Mouse (Mus musculus): ENCODE results near the gene Fgfr2. TPM values are rescaled to one million over a fixed set of nuclear protein-coding genes. Genes with fewer than 3 reads are reported as not detected.

Gene Fgfr2
- polyA plus RNA-seq, 1 experiment from 2014 or later = 110 TPM

DNA sequence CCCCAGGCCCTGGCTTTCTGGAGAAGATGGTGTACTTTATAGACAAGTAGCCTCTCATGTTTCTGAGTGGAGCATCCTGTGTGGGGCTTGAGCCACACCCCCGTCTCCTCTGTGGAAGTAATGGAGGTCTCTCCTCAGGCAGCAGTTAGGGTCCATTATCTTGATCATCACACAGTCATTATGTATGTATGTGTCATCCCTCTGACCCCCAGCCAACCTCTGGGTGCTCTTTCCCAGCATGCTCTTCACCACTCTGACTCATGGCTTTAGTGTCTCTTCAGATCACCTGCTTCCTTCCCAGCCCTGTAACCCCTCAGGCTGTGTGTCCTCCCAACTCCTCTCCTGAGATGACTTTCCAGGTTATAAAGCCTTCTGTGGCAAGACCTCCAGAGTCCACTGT lies 481.5 kb downstream of the Fgfr2 start:
- WGBS = 88% methylated on average over 1 of the region's 1 CpGs
- TF ChIP-seq CTCF (IDR thresholded peaks at IDR 0.05) = no peak
- no peak for TF ChIP-seq EP300 (IDR thresholded peaks at IDR 0.05)
- no peak for ATAC-seq

DNA sequence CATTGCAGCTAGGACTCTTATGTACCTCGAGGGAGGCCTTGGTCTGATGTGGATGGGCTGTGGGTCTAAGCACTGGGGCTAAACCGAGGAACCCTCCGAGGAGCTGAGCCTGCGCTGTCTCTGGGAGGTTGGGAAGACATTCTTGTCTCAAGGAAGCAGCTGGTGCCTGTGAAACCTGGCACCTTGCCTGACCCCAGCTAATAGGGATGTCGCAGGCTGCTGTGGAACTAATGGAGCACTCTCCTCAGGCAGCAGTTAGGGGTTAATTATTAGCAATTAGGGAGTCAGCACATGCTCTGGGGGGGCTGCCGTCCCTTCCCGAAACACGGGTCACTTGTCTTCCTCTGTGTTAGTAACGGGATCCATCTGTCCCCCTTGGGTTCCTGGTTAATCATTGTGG lies 482.2 kb downstream of the Fgfr2 start:
- H3K27me3 ChIP-seq (replicated peaks; ENCODE audit: insufficient read depth, low read length) = no peaks in the 10 kb centered on the region
- no peak overlapping the region for H3K27ac ChIP-seq (ENCODE audit: low read length)
- WGBS = 26% methylated on average over 9 of the region's 9 CpGs
- H3K4me3 ChIP-seq (ENCODE audit: low read depth, low read length) = no peak overlapping the region
- DNase-seq (ENCODE audit: low spot score) (peak; percentile 32), ATAC-seq (no peak)
- peaks cover 3% of the 10 kb centered on the region; the same call in 1 of the 2 replicates for H3K4me1 ChIP-seq (ENCODE audit: insufficient read depth, low read depth, low read length)
- no peak for TF ChIP-seq EP300 (IDR thresholded peaks at IDR 0.05)
- H3K9ac ChIP-seq (replicated peaks; ENCODE audit: low read depth) = no peak overlapping the region
- H3K4me2 ChIP-seq (replicated peaks; ENCODE audit: low read depth, low read length) = no peak overlapping the region
- no peaks in the 10 kb centered on the region for H3K36me3 ChIP-seq (ENCODE audit: insufficient read depth, low read length)
- H3K9me3 ChIP-seq (ENCODE audit: low read length) = no peaks in the 10 kb centered on the region

More for the DNA sequence above, 481.5 kb downstream of the Fgfr2 start:
- DNase-seq (ENCODE audit: low spot score) = no peak
- Histone ChIP-seq H3K4me3 (ENCODE audit: low read depth, low read length) (no peak overlapping the region), H3K9ac (replicated peaks; ENCODE audit: low read depth) (no peak overlapping the region), H3K9me3 (ENCODE audit: low read length) (no peaks in the 10 kb centered on the region), H3K4me2 (replicated peaks; ENCODE audit: low read depth, low read length) (no peak overlapping the region), H3K4me1 (ENCODE audit: insufficient read depth, low read depth, low read length) (peaks cover 3% of the 10 kb centered on the region; the same call in 1 of the 2 replicates), H3K36me3 (ENCODE audit: insufficient read depth, low read length) (no peaks in the 10 kb centered on the region), H3K27me3 (replicated peaks; ENCODE audit: insufficient read depth, low read length) (no peaks in the 10 kb centered on the region), H3K27ac (ENCODE audit: low read length) (no peak overlapping the region)

DNA sequence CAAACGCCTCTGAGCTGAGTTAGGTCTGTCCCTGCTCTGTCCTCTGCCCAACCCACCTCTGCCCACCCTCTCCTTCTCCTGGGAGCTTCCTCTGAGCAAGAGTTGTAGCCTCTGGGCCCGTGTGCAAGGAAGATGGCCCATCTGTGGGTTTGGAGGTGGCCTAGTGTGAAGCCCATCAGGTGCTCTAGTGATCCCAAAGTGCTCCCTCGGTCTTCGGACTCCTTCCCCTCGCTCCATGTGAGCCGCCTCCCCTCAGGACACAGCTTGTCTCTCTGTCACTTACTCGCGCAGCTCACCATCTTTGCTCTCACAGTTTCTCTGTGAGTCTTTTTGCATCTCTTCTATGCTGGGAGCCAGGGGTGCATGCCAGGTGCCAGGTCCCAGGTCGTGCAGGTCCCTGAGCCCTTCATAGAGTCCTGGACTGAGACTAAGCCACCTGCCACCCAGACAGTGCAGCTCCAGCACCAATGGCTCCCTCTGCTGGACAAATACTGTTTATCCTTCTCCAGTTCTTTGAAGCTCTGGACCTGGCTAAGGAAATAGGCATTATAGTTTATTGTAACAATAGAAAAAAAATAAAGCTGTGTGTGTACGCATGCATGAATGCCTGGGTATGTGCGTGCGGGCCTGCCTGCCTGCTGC lies 484.6 kb downstream of the Fgfr2 start:
- H3K27me3 ChIP-seq (replicated peaks; ENCODE audit: insufficient read depth, low read length) = no peaks in the 10 kb centered on the region
- H3K36me3 ChIP-seq (ENCODE audit: insufficient read depth, low read length) = no peaks in the 10 kb centered on the region
- no peak overlapping the region for H3K4me3 ChIP-seq (ENCODE audit: low read depth, low read length)
- H3K4me2 ChIP-seq (replicated peaks; ENCODE audit: low read depth, low read length) = no peak overlapping the region
- TF ChIP-seq CTCF (IDR thresholded peaks at IDR 0.05) = peak; percentile 85
- no peak for TF ChIP-seq EP300 (IDR thresholded peaks at IDR 0.05)
- no peaks in the 10 kb centered on the region for H3K9me3 ChIP-seq (ENCODE audit: low read length)
- ATAC-seq (peak; percentile 82), DNase-seq (ENCODE audit: low spot score) (peak; percentile 82)
- WGBS = 59% methylated on average over 12 of the region's 12 CpGs
- no peak overlapping the region for H3K27ac ChIP-seq (ENCODE audit: low read length)
- H3K4me1 ChIP-seq (ENCODE audit: insufficient read depth, low read depth, low read length) = peaks cover 3% of the 10 kb centered on the region; the same call in 1 of the 2 replicates
- no peak overlapping the region for H3K9ac ChIP-seq (replicated peaks; ENCODE audit: low read depth)

DNA sequence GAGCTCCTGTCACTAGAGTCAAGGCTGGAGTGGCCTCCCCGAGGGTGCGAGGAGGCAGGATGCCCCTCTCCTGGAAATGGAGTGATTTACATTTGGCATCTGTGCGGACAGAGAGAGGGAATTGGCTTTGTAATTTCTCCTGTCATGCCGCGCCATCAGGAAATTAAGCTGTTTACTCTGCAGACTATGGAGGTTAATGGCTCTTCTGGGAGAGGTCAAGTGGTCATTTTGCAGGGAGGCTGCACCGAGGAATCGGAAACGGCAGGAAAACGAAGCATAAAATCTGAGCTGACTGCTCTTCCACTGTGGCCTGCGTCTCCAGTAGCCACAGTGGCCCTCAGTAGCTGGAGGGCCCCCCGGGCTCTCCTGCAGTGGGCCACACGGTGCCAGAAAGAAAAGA lies 485.9 kb downstream of the Fgfr2 start:
- no peak for TF ChIP-seq CTCF (IDR thresholded peaks at IDR 0.05)
- TF ChIP-seq EP300 (IDR thresholded peaks at IDR 0.05) = no peak
- H3K9me3 ChIP-seq (ENCODE audit: low read length) = no peaks in the 10 kb centered on the region
- no peaks in the 10 kb centered on the region for H3K27me3 ChIP-seq (replicated peaks; ENCODE audit: insufficient read depth, low read length)
- H3K4me2 ChIP-seq (replicated peaks; ENCODE audit: low read depth, low read length) = 0 out of 2 replicates have a peak overlapping the region, but pooled peaks have one; percentile 20
- H3K36me3 ChIP-seq (ENCODE audit: insufficient read depth, low read length) = no peaks in the 10 kb centered on the region
- no peak overlapping the region for H3K4me3 ChIP-seq (ENCODE audit: low read depth, low read length)
- 16% methylated on average over 12 of the region's 12 CpGs for WGBS
- H3K27ac ChIP-seq (ENCODE audit: low read length) = no peak overlapping the region
- H3K9ac ChIP-seq (replicated peaks; ENCODE audit: low read depth) = no peak overlapping the region
- H3K4me1 ChIP-seq (ENCODE audit: insufficient read depth, low read depth, low read length) = peaks cover 3% of the 10 kb centered on the region; the same call in 1 of the 2 replicates
- peak; percentile 58; the same call in 1 of the 2 replicates for ATAC-seq
- DNase-seq (ENCODE audit: low spot score) = peak; percentile 58

DNA sequence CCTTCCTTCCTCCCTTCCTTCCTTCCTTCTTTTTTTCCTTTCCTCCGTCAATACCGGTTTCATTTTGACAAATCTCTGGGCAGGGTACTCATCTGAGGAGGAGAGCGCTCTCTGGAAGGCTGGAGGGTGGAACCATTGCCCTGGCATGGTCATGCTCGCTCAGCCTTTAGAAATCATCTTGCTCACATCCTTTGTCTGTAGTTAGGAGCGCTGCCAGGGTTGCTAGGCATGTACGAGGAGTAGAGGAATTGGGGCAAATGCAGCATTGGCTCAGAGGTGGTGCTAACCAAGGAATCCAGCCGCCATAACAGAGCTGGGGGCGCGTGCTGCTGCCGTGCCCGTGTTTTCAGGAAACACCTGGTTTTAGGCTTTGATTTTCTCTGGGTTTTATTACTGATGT lies 491.8 kb downstream of the Fgfr2 start:
- H3K4me1 ChIP-seq (ENCODE audit: insufficient read depth, low read depth, low read length) = no peaks in the 10 kb centered on the region
- no peaks in the 10 kb centered on the region for H3K27me3 ChIP-seq (replicated peaks; ENCODE audit: insufficient read depth, low read length)
- H3K27ac ChIP-seq (ENCODE audit: low read length) = no peak overlapping the region
- ATAC-seq = no peak
- no peaks in the 10 kb centered on the region for H3K9me3 ChIP-seq (ENCODE audit: low read length)
- H3K36me3 ChIP-seq (ENCODE audit: insufficient read depth, low read length) = no peaks in the 10 kb centered on the region
- WGBS = 75% methylated on average over 11 of the region's 11 CpGs
- H3K9ac ChIP-seq (replicated peaks; ENCODE audit: low read depth) = no peak overlapping the region
- TF ChIP-seq CTCF (IDR thresholded peaks at IDR 0.05) = no peak
- TF ChIP-seq EP300 (IDR thresholded peaks at IDR 0.05) = no peak
- no peak overlapping the region for H3K4me3 ChIP-seq (ENCODE audit: low read depth, low read length)
- DNase-seq (ENCODE audit: low spot score) = no peak
- H3K4me2 ChIP-seq (replicated peaks; ENCODE audit: low read depth, low read length) = no peak overlapping the region

DNA sequence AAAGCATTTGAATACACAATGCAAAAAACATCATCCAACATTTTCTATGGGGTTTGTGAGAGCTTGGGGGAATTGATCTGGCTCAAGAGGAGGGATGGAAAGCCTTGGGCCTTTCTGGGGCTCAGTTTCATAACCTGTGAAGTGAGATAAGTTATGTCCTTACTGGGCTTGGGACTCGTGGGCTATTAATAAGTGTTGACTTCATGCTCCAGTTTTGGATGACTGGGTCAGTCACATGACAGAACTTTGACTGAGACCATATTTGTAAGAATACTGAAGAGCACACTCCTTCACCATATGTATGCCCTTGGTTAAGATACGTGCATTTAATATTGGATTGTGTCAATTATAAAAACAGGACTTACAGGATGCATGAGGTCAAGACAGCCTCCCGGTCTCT lies 495.7 kb downstream of the Fgfr2 start:
- DNase-seq (ENCODE audit: low spot score) (no peak), ATAC-seq (no peak)
- TF ChIP-seq EP300 (IDR thresholded peaks at IDR 0.05) = no peak
- no peak for TF ChIP-seq CTCF (IDR thresholded peaks at IDR 0.05)
- no peak overlapping the region for H3K4me2 ChIP-seq (replicated peaks; ENCODE audit: low read depth, low read length)
- no peak overlapping the region for H3K27ac ChIP-seq (ENCODE audit: low read length)
- H3K36me3 ChIP-seq (ENCODE audit: insufficient read depth, low read length) = no peaks in the 10 kb centered on the region
- no peak overlapping the region for H3K4me3 ChIP-seq (ENCODE audit: low read depth, low read length)
- H3K27me3 ChIP-seq (replicated peaks; ENCODE audit: insufficient read depth, low read length) = no peaks in the 10 kb centered on the region
- WGBS = 72% methylated on average over 3 of the region's 3 CpGs
- no peak overlapping the region for H3K9ac ChIP-seq (replicated peaks; ENCODE audit: low read depth)
- H3K4me1 ChIP-seq (ENCODE audit: insufficient read depth, low read depth, low read length) = no peaks in the 10 kb centered on the region
- no peaks in the 10 kb centered on the region for H3K9me3 ChIP-seq (ENCODE audit: low read length)
